Mouse (Mus musculus) heart, adult 10 weeks (tissue): Measurements from ENCODE around the gene Olfr1025-ps1. TPM values are rescaled to one million over a fixed set of nuclear protein-coding genes. Genes with fewer than 3 reads are reported as not detected.

Source experiments
- polyA plus RNA-seq: library from polyadenylated mRNA; stranded (reverse); fragments of 350-450 nt; fragmentation: Illumina TruSeq; extraction: RNeasy Lipid Tissue Mini Kit (QIAGEN cat#74804); gene quantifications from one replicate; pipeline ENCODE4 v1.2.3, GENCODE M21; 2014; ENCODE audit warnings: low read depth, low replicate concordance

Gene Olfr1025-ps1
- polyA plus RNA-seq: not detected

GRCm38 (mm10) chr2:85914893-85915292 lies at the start of gene Olfr1025-ps1:
Gene Olfr1025-ps1 (plus strand): TSS chr2:85915193.

GRCm38 (mm10) chr2:85868294-85868693 lies 46.7 kb upstream of the Olfr1025-ps1 start, which contains the start of gene Olfr1022:
Gene Olfr1022 (plus strand): TSS chr2:85868594.

GRCm38 (mm10) chr2:85885340-85885739 lies 29.7 kb upstream of the Olfr1025-ps1 start, which contains the start of gene Olfr1023:
Gene Olfr1023 (plus strand): TSS chr2:85885640.

GRCm38 (mm10) chr2:85904952-85905351 lies 10.0 kb upstream of the Olfr1025-ps1 start, which contains the start of gene Olfr1024:
Gene Olfr1024 (minus strand): TSS chr2:85905052.

GRCm38 (mm10) chr2:85921258-85921657 lies 6.3 kb downstream of the Olfr1025-ps1 start, which contains the start of gene Olfr1026:
Gene Olfr1026 (plus strand): TSS chr2:85921558.

GRCm38 (mm10) chr2:85950137-85950536 lies 35.1 kb downstream of the Olfr1025-ps1 start, which contains the start of gene Olfr1028:
Gene Olfr1028 (plus strand): TSS chr2:85950437.

Other genes starting within 250 kb of the Olfr1025-ps1 start
- gene Olfr1006, start 236.4 kb upstream of the Olfr1025-ps1 start, polyA plus RNA-seq: not detected
- not detected for gene Olfr1008, start 225.8 kb upstream of the Olfr1025-ps1 start, polyA plus RNA-seq
- gene Olfr1009, start 199.8 kb upstream of the Olfr1025-ps1 start, polyA plus RNA-seq: not detected
- not detected for gene Olfr1012, start 152.4 kb upstream of the Olfr1025-ps1 start, polyA plus RNA-seq
- not detected for gene Olfr1013, start 148.1 kb upstream of the Olfr1025-ps1 start, polyA plus RNA-seq
- not detected for gene Olfr1014, start 142.5 kb upstream of the Olfr1025-ps1 start, polyA plus RNA-seq
- gene Olfr1015, start 133.2 kb upstream of the Olfr1025-ps1 start, polyA plus RNA-seq: not detected
- not detected for gene Olfr1016, start 112.6 kb upstream of the Olfr1025-ps1 start, polyA plus RNA-seq
- not detected for gene Olfr1018, start 96.7 kb upstream of the Olfr1025-ps1 start, polyA plus RNA-seq
- gene Olfr1019, start 69.7 kb upstream of the Olfr1025-ps1 start, polyA plus RNA-seq: not detected
- gene Olfr1020, start 68.2 kb upstream of the Olfr1025-ps1 start, polyA plus RNA-seq: not detected
- not detected for gene Olfr1022, start 46.6 kb upstream of the Olfr1025-ps1 start, polyA plus RNA-seq
- not detected for gene Olfr1023, start 29.6 kb upstream of the Olfr1025-ps1 start, polyA plus RNA-seq
- not detected for gene Olfr1024, start 10.1 kb upstream of the Olfr1025-ps1 start, polyA plus RNA-seq
- gene Olfr1026, start 6.4 kb downstream of the Olfr1025-ps1 start, polyA plus RNA-seq: not detected
- not detected for gene Olfr1028, start 35.2 kb downstream of the Olfr1025-ps1 start, polyA plus RNA-seq
- gene Olfr1029, start 58.7 kb downstream of the Olfr1025-ps1 start, polyA plus RNA-seq: not detected
- gene Olfr1030, start 64.1 kb downstream of the Olfr1025-ps1 start, polyA plus RNA-seq: not detected
- not detected for gene Olfr1031, start 75.1 kb downstream of the Olfr1025-ps1 start, polyA plus RNA-seq
- not detected for gene Olfr1032, start 90.3 kb downstream of the Olfr1025-ps1 start, polyA plus RNA-seq
- 4.8 TPM for gene Olfr1033, start 105.4 kb downstream of the Olfr1025-ps1 start, polyA plus RNA-seq
- gene Olfr1034, start 130.7 kb downstream of the Olfr1025-ps1 start, polyA plus RNA-seq: 0.92 TPM
- gene Olfr1036, start 158.8 kb downstream of the Olfr1025-ps1 start, polyA plus RNA-seq: not detected
- not detected for gene Olfr1037, start 172.2 kb downstream of the Olfr1025-ps1 start, polyA plus RNA-seq
- not detected for gene Olfr1039, start 220.7 kb downstream of the Olfr1025-ps1 start, polyA plus RNA-seq
- not detected for gene Olfr1040, start 231.5 kb downstream of the Olfr1025-ps1 start, polyA plus RNA-seq
- gene Olfr1042, start 246.6 kb downstream of the Olfr1025-ps1 start, polyA plus RNA-seq: not detected